Mouse (Mus musculus): ENCODE results near the gene 2010106E10Rik. TPM values are rescaled to one million over a fixed set of nuclear protein-coding genes. Genes with fewer than 3 reads are reported as not detected.

Gene 2010106E10Rik
- polyA plus RNA-seq (2016; fragmentation: Nextera tagmentation; extraction: Ambion mirVana), result not detected in 2 replicates

DNA sequence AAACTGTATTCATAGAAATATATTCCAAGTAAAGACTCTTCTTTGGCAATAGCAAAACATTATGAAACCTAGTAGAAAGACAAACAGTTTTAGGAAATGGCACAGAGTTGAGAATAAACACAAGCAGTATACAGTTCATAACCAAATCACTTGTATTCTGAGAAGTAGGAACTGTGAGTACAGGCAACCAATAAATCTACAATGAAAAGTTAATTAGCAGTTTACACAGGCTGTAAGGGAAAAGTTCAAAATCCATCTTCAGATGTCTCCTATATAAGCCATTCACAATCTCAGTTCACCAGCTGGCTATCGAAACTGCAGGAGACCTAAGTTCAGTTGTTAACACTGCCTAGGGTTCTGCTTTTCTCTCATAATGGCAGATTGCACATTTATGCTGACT, at the start of gene 2010106E10Rik:
Gene 2010106E10Rik (plus strand): TSS at position 301 of the 400 bp plus-strand sequence.
- H3K4me3 ChIP-seq, result no peak within 1 kb of the TSS
- H3K4me1 ChIP-seq, result no peaks in the 10 kb centered on the region
- ATAC-seq (ENCODE audit: low FRiP score), result no peak
- H3K4me2 ChIP-seq (replicated peaks), result no peak within 1 kb of the TSS
- H3K9me3 ChIP-seq (replicated peaks), result no peaks in the 10 kb centered on the region
- WGBS, result 85% methylated on average over 1 of the region's 1 CpGs
- H3K27ac ChIP-seq, result no peak within 1 kb of the TSS
- no peaks in the 10 kb centered on the region for H3K36me3 ChIP-seq
- no peaks in the 10 kb centered on the region for H3K27me3 ChIP-seq
- no peak within 1 kb of the TSS for H3K9ac ChIP-seq

DNA sequence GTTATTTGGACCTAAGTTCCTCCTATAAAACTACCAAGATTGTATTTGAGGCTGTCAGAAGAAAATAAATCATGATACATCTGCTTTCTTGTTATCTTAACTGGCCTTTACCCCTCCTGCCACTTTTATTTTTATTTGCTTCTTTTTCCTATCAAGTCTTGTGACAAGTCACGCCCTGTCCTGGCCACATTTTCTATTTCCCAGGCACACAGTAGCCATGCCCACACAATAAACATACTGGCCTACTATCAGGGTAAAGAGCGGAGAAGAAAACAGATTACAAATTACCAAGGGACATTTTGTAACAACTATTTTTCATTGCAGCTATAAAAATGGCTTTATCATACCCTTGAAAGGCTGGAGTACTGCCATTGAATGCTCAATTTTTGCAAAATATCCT, 10.6 kb downstream of the 2010106E10Rik start:
- Histone ChIP-seq H3K4me3 (no peak overlapping the region), H3K9ac (no peak overlapping the region), H3K4me2 (replicated peaks) (no peak overlapping the region), H3K9me3 (replicated peaks) (no peaks in the 10 kb centered on the region), H3K27ac (no peak overlapping the region), H3K4me1 (no peaks in the 10 kb centered on the region), H3K36me3 (no peaks in the 10 kb centered on the region), H3K27me3 (no peaks in the 10 kb centered on the region)
- no peak for ATAC-seq (ENCODE audit: low FRiP score)
- WGBS, result 81% methylated on average over 2 of the region's 2 CpGs

DNA sequence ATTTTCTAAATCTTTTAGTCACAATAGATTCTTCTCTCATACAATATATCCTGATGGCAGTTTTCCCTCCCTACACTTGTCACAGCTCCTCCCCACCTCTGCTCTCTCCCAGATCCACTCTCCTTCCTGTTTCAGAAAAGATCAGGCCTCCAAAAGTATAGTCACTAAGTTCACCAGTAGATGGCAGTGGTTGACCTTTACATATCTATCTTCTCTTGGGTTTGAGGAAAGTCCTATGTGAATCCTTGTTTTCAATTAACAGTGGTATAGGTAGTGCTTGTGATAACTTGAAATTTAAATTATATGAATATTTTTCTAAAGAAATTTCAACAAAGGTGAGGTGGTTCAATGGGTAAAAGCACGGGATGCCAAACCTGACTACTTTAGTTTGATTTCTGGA, 29.7 kb downstream of the 2010106E10Rik start:
- no peak overlapping the region for H3K9ac ChIP-seq
- H3K9me3 ChIP-seq (replicated peaks), result no peaks in the 10 kb centered on the region
- no peak overlapping the region for H3K27ac ChIP-seq
- H3K27me3 ChIP-seq, result no peaks in the 10 kb centered on the region
- no peak overlapping the region for H3K4me2 ChIP-seq (replicated peaks)
- no peaks in the 10 kb centered on the region for H3K4me1 ChIP-seq
- 59% methylated on average over 1 of the region's 1 CpGs for WGBS
- ATAC-seq (ENCODE audit: low FRiP score), result peak; percentile 43; the same call in 1 of the 2 replicates
- H3K4me3 ChIP-seq, result no peak overlapping the region
- no peaks in the 10 kb centered on the region for H3K36me3 ChIP-seq

DNA sequence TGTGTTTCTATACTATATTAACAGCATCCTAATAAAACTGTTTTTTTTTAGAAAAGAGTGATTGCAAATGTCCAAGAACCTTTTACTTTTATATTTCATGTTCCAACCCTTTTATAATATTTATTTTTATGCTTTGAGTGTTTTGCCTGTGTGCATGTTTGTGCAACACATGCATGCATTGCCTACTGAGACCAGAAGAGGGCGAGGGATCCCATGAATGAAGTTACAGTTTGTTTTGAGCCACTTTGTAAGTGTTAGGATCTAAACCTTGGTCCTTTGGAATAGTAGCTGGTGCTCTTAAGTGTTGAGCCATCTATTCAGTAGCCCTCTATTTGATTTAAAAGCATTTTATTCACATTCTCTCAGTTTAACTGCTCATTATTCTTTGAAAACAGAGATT, 48.0 kb downstream of the 2010106E10Rik start:
- ATAC-seq (ENCODE audit: low FRiP score), result no peak
- no peaks in the 10 kb centered on the region for H3K9me3 ChIP-seq (replicated peaks)
- H3K27me3 ChIP-seq, result no peaks in the 10 kb centered on the region
- H3K27ac ChIP-seq, result no peak overlapping the region
- H3K4me3 ChIP-seq, result no peak overlapping the region
- H3K36me3 ChIP-seq, result no peaks in the 10 kb centered on the region
- H3K4me1 ChIP-seq, result no peaks in the 10 kb centered on the region
- H3K4me2 ChIP-seq (replicated peaks), result no peak overlapping the region
- H3K9ac ChIP-seq, result no peak overlapping the region
- WGBS, result 31% methylated on average over 1 of the region's 1 CpGs

DNA sequence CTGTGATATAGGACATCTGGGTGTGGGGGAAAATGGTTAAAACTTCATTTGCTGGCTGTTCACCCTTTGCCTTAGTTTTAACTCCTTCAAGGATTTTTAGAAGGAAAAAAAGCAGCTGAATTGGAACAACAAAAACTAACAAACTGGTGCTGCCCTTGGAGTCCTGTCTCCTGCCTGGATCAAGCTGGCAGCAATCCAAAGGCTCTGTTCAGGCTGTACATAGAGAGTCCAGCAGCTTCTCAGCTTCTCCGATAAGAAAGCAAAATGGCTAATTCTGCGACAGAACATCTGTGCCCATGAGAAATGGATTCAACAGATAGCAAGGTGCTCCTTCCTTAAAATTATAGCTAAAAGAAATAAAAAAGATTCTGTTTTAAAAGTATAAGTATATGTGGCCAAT, 72.6 kb downstream of the 2010106E10Rik start:
- no peak for ATAC-seq (ENCODE audit: low FRiP score)
- 89% methylated on average over 2 of the region's 2 CpGs for WGBS
- Histone ChIP-seq H3K27ac (no peak overlapping the region), H3K9ac (no peak overlapping the region), H3K36me3 (no peaks in the 10 kb centered on the region), H3K4me1 (no peaks in the 10 kb centered on the region), H3K27me3 (no peaks in the 10 kb centered on the region), H3K4me2 (replicated peaks) (no peak overlapping the region), H3K4me3 (no peak overlapping the region), H3K9me3 (replicated peaks) (no peaks in the 10 kb centered on the region)

DNA sequence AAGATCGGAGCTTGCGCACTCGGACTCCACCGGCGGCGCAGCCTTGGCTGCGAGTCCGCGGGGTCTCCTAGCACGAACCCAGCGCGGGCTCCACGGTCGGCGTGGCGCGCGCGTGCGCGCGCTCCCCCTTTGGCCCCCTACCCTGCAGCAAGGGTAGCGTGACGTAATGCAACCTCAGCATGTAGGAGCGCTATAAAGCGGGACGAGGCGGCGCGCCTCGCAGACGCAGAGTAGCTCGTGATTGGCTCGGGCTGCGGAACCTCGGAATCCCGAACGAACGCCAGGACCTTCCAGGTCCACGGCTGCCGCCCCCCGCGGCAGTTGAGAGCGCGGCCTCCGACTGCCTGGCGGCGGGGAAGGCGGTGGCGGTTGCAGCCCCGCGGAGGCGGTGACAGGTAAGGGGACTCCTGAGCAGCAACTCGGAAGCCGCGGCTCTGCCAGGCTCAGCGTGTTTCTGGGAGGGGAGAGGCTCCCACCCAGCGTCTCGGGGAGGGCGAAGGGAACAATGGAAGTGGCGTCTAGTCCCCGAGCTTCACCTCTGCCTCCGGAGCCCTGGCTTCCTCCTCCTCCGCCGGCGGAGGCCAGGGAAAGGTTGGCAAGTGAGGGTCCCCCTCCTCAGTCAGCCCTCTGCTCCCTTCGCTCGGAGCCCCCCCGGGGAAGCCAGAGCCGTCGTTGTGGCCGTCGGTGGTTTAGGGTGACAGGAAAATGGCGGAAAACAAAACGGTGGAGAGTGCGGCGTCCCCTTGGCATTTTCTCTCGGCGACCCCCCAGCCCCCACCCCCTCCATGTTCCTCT, 105.6 kb downstream of the 2010106E10Rik start, which contains the start of gene Zfp711:
Gene Zfp711 (plus strand): TSS at position 16 of the 795 bp plus-strand sequence.
- Histone ChIP-seq H3K36me3 (no peaks in the 10 kb centered on the region), H3K4me3 (peak within 1 kb of the TSS; percentile 67), H3K9me3 (replicated peaks) (no peaks in the 10 kb centered on the region), H3K9ac (peak within 1 kb of the TSS; percentile 78), H3K27ac (peak within 1 kb of the TSS; percentile 89), H3K4me1 (no peaks in the 10 kb centered on the region), H3K4me2 (replicated peaks) (peak within 1 kb of the TSS; percentile 45), H3K27me3 (no peaks in the 10 kb centered on the region)
- 18% methylated on average over 67 of the region's 79 CpGs for WGBS
- ATAC-seq (ENCODE audit: low FRiP score), result peak; percentile 98

DNA sequence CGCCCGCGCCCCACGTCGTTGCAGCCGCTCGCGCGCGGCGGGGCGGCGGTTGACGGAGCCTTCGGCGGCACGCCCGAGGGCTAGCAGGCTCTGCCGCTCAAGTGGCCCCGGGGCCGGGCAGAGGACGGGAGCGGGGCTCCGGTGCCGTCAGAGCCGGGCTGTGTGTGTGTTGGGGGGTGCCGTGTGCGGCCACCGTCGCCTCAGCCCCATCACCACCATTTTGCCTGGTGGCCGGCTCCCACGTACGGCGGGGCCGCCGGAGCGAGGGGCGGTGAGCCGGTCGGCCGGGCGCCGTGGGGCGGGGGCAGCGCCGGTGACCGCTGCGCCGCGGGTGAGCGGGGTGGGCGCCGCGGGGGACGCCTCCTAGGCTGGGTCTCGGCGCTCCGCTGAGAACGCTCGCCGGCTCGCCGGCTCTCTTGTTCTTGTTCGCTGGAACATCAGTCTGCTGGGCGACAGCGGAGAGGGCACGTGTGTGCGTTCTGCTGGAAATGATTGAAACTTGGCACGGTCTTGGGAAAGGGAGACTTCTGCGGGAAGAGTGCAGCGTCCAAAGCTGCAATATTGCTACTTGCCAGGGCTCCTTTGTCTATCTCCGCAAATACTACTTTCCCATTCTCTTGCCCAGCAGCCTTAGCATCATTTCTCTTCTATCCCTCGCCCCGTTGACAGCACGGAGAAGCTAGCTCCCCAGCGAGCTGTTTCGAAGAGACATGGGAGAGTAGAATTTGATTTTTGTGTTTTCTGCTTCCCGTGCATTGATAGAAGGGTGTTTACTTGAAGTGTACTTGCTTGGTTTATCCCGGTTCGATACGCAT, 106.4 kb downstream of the 2010106E10Rik start:
- H3K27me3 ChIP-seq, result no peaks in the 10 kb centered on the region
- H3K4me1 ChIP-seq, result no peaks in the 10 kb centered on the region
- ATAC-seq (ENCODE audit: low FRiP score), result peak; percentile 67
- peak overlapping the region; percentile 45 for H3K4me2 ChIP-seq (replicated peaks)
- peak overlapping the region; percentile 89 for H3K27ac ChIP-seq
- no peaks in the 10 kb centered on the region for H3K36me3 ChIP-seq
- peak overlapping the region; percentile 67 for H3K4me3 ChIP-seq
- peak overlapping the region; percentile 78 for H3K9ac ChIP-seq
- WGBS, result 27% methylated on average over 52 of the region's 81 CpGs
- H3K9me3 ChIP-seq (replicated peaks), result no peaks in the 10 kb centered on the region

Other genes with a start within 250 kb of the 2010106E10Rik start
- 43.6 and 46.1 TPM in 2 replicates for gene Apool, start 183.9 kb upstream of the 2010106E10Rik start, polyA plus RNA-seq (2016; fragmentation: Nextera tagmentation; extraction: Ambion mirVana)
- gene Satl1, start 88.5 kb upstream of the 2010106E10Rik start, polyA plus RNA-seq (2016; fragmentation: Nextera tagmentation; extraction: Ambion mirVana), result not detected in 2 replicates
- 30.4 and 34.0 TPM in 2 replicates for gene Zfp711, start 105.3 kb downstream of the 2010106E10Rik start, polyA plus RNA-seq (2016; fragmentation: Nextera tagmentation; extraction: Ambion mirVana)
- gene Pof1b, start 203.4 kb downstream of the 2010106E10Rik start, polyA plus RNA-seq (2016; fragmentation: Nextera tagmentation; extraction: Ambion mirVana), result 0.17 and 0.39 TPM in 2 replicates

Data from hindbrain, embryonic 12.5 days (tissue).